Mouse (Mus musculus): ENCODE results near the gene 1810013L24Rik.
"Not testable (repeated sequence)": the region's sequence is repeated elsewhere in the genome, so short reads cannot be mapped to it uniquely, and the experiment has no call there.

The 1810013L24Rik gene

GRCm38 (mm10) chr16:8836876-8837275 lies 7.0 kb downstream of the 1810013L24Rik start:
- DNase-seq (ENCODE audit: low spot score): no peak

DNA sequence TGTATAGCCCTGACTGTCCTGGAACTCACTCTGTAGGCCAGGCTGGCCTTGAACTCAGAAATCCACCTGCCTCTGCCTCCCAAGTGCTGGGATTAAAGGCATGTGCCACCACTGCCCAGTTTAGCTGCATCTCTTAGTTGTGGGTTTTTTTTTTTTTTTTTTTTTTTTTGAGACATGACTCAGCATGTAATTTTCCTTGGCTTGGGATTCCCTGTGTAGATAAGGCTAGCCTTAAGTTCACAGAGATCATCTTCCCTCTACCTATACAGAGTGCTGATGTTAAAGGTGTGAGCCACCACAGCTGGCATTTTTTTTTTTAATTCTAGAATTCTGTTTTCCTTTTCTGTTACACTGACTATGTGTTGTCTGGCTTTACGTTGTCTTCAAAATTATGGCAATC lies 7.7 kb downstream of the 1810013L24Rik start:
- no peak for DNase-seq (ENCODE audit: low spot score)

DNA sequence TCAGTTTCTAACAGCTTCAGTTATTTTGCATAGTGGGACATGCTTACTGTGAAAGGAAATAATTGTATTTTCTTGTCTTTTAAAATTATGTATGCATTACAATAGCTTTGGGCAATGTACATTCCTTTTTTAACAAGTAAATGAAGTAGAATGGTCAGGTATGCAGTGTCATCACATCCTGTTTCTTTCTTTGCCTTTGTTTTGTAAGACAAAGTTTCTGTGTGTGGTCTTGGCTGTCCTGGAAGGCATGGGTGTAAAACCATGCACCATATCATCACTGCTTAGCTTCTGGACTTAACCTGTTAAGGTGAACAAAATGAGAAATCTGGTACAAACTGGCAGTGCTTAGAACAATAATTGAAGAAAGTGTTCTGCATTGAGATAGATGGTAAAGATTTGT lies 9.0 kb downstream of the 1810013L24Rik start:
- no peak for DNase-seq (ENCODE audit: low spot score)

DNA sequence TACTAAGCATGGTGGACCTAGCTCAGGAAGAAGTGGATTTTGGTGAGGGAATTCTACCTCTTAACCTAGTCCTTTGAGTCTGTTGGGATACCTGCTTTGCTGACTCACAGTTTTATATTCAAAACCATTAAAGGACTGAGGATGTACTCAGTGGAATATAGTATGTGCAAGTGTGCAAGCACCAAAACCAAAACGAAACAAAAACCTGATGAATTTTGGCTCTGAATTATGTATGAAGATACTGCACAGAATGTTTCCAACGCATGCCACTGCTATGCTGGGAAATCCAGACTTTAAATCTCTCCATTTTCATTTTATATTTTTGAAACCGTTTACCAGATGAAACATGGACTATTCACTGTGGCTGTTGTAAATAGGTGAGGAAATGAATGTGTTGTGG lies 10.7 kb downstream of the 1810013L24Rik start:
- no peak for DNase-seq (ENCODE audit: low spot score)

DNA sequence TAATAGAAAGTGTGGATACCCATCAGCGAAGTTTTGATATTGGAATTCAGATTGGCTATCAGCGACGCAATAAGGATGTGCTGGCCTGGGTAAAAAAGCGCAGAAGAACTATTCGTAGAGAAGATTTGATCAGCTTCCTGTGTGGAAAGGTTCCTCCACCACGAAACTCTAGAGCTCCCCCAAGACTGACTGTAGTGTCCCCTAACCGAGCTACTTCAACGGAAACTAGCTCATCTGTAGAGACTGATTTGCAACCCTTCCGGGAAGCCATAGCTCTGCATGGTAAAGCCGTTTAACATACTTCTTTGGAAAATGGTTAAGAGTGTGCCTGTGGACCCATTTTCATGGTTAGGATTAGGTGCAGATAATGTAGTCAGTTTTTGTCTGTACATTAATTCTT lies 13.1 kb downstream of the 1810013L24Rik start:
- DNase-seq (ENCODE audit: low spot score): no peak

DNA sequence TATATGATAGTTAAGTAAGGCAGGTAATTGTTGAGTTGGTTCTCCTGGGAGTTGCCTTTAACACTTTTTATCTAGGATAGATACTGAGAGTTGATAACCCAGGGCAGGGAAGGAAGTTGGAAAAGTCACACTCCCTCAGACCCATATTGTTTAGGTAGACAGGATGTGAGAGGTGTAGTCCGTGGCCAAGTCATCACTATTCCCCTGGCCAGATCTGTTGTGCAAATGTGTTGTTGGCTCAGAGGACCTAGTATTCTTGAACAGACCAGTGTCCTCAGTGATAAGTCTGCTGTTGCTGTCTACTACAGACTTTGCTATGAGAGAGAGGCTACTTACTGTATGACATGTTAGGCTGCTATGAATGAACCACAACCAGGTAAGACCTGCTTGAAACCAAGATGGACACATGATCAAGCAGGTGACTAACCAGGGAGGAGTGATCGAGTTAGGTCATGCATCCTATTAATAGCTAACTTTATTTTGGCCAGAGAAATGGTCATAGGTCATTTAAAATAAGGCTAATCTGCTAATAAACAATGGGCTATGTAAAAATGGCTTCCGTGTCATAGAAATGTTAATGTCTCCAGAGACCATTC lies 13.8 kb downstream of the 1810013L24Rik start:
- DNase-seq (ENCODE audit: low spot score): no peak

DNA sequence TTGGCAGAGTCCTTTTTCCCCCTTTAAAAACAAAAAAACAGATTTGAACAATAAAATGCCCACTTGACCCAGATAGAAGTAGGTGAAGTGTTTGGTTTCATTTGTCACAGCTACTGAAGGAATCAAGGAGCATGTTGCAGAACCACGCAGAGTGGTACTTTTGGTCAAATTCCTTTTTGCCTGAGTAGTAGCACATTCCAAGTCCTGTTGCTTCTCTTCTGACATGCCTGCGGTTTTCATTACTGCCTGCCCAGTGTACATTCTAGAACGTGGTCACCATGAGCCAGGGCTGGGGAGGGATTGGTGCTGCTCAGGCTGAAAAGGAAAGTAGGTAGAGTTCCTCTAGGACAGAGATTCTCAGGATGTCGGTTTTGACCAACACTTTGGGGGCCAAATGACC lies 16.1 kb downstream of the 1810013L24Rik start:
- no peak for DNase-seq (ENCODE audit: low spot score)

GRCm38 (mm10) chr16:8848309-8849068 lies 18.6 kb downstream of the 1810013L24Rik start:
- no peak for DNase-seq (ENCODE audit: low spot score)

DNA sequence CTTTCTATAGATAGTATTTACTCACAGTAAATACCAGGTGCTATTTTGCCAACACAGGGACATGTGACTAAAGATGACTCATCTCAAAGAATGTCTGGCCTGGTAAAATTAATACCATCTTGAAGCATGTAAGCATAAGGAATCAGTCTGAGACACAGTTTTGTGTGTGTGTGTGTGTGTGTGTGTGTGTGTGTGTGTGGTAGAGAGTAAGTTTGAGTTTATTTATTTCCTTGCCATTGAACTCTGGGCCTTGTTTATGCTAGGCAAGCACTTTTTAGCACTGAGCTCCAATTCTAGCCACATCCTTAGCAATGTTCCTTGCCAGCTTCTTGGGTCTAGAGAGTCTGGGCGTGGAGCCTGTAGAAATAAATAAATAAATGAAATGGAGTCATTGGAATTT lies 20.0 kb downstream of the 1810013L24Rik start:
- DNase-seq (ENCODE audit: low spot score): no peak

DNA sequence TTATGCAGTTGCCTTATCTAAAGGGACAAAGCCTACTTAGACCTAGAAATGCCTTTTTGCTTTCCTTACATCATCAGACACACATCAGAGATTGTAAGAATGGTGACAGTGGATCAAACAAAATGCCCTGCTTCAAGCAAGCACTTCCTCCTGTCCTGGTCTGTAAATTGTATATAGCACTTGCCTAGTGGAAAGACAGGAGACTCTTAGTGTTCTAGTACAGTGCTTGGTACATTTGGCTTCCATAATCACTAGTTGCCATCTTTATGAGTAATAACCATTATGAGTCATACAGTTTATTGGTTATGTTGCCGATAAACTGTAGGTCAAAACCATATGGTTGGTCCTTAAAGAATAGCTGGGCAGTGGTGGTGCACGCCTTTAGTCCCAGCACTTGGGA lies 25.2 kb downstream of the 1810013L24Rik start:
- no peak for DNase-seq (ENCODE audit: low spot score)

DNA sequence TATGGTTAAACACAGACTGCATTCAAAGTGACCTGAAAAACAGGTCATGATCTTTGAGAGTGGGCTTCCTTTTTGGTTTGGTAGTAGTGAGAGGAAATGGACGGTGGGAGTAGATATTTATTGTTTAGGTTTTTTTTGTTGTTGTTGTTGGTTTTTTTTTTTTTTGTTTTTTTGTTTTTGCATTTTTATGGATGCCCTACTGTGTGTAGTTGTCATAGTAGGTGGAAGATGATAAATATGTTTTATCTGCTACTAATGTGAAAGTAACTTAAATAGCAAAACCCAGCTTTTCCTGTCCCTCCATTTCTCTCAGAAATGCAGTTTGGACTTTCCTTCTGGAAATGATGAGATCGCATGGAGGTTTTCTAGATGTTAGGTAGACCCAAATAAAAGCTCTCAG lies 26.9 kb downstream of the 1810013L24Rik start:
- no peak for DNase-seq (ENCODE audit: low spot score)

- no peak for DNase-seq (ENCODE audit: low spot score)
Observed at GRCm38 (mm10) chr16:8862336-8862987, 32.6 kb downstream of the 1810013L24Rik start.

GRCm38 (mm10) chr16:8864223-8864631 lies 34.3 kb downstream of the 1810013L24Rik start:
- no peak for DNase-seq (ENCODE audit: low spot score)

GRCm38 (mm10) chr16:8867406-8867955 lies 37.6 kb downstream of the 1810013L24Rik start:
- no peak for DNase-seq (ENCODE audit: low spot score)

- DNase-seq (ENCODE audit: low spot score): no peak
Observed at GRCm38 (mm10) chr16:8868506-8868905, 38.6 kb downstream of the 1810013L24Rik start.

DNA sequence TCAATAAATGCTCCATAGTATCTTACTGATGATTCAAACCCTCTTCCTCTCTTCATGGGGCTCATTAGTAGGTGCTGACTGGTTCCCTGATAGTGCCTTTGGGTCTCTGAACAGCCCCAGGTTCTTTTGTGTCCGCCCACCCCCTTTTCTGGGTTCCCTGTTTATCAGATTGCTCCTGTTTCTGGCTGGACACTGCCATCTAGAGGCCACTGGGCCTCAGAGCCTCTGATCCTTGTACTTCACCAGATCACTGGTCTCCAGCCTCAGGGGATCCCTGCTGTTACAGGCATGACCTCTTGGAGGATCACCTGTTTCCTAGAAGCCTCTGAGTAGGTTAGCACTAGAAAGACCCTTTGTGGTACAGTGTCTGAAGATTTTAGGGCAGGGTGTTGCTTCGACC lies 39.8 kb downstream of the 1810013L24Rik start:
- DNase-seq (ENCODE audit: low spot score): peak; percentile 61

DNA sequence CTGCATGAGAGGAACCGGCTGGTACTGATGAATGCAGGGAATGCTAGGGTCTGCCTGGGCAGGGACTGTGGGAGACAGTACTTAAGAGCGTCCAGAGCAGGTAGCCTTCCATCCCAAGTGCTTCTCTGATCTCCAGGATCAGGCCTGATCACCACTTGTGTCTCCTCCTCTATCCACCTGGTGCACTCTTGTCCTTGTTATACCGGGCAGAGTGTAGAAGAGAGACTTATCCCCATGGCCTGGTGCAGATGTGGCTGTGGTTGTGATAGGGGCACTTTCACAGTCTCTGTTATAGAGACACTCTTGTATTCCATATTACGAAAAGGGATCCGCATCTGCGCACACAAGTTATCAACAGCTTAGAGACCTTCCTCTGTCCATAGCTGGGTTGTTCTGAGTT lies 41.5 kb downstream of the 1810013L24Rik start:
- no peak for DNase-seq (ENCODE audit: low spot score)

DNA sequence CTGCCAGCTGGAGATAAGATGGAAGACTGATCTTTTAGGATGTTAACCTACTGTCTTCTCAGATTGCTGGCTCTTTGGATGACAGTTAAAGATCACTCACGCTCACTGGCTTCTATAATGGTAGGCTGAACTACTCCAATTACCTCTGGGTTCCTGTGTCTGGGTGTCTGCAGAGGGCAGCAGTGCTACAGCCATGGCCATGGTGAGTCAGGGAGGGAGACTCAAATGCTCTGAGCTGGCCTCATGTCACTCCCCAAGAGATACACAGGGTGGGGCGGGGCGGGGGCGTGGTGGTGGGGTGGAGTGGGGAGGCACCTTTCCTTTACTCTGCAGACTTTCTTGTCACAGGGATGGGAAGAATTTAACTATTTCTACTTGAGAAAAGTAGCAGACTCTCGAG lies 42.1 kb downstream of the 1810013L24Rik start:
- no peak for DNase-seq (ENCODE audit: low spot score)

- DNase-seq (ENCODE audit: low spot score): no peak
Observed at GRCm38 (mm10) chr16:8872486-8872885, 42.6 kb downstream of the 1810013L24Rik start.

DNA sequence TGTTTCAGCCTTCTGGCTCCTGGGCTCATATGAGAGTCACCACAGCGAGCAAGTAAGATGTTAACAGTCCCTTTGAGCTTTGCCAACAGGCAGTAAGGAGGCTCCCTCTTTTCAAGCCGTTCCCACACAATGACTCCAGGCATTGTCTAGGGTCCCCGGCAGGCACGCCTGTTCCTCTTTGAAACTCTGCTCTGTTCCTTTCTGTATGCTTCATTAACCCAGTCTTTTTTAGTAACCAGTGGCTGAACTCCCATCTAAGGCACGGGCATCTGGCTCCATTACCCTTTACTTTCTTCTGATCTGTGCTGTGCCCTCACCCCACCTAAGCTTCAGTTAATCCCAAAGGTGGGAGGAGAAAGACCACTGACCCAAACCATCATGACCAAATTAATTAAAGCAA lies 50.2 kb downstream of the 1810013L24Rik start:
- DNase-seq (ENCODE audit: low spot score): no peak

DNA sequence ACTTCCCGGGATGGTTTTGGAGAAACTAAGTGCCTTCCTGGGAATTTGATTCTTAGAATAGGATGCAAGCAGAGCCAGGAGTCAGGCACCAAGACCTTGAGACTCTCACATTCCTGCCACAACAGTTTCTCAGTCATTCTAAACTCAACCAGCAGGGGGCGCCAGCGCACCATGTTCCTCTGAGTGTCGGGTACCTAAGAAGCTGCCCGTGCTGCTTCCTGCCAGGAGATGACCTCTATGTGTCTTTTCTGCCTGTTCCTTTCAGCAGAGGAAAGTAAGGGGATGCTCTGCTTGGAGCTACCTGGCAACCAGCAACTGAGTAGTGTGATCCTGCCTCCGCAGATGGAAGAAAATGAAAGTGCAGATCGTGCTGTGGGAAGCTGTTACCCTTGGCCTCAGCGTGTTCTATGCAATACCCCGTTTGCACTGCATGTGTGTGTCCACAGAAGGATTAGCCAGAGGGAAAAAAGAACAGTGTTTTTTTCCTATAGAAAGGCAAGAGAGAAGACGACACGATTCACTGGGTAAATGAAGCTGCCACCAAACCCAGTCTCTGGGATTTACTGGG lies 53.9 kb downstream of the 1810013L24Rik start:
- peak; percentile 88 for DNase-seq (ENCODE audit: low spot score)

GRCm38 (mm10) chr16:8894214-8894613 lies 64.3 kb downstream of the 1810013L24Rik start:
- DNase-seq (ENCODE audit: low spot score): not testable (repeated sequence)

DNA sequence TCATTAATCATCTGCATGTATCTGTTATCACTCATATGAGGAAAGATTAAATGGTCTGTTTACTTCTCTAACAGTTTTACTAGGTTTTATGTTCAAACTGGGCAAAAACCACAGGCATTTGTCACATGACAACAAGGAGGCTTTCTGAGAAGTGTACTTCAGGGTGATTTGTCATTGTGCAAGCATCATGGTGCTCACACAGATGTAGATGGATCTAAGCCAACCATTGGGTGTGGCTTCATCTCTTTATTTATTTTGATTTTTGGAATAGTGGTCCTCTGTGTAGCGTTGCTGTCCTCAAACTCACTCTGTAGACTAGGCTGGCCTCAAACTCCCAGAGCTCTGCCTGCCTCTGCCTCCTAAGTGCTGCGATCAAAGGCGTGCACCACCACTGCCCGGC lies 65.4 kb downstream of the 1810013L24Rik start:
- no peak for DNase-seq (ENCODE audit: low spot score)

Data from left cerebral cortex, adult 11 months (tissue).